Mouse (Mus musculus) ES-Bruce4 (cell line): ENCODE results near the gene Tnip1.

ENCODE experiments used
- CTCF ChIP-seq: IDR thresholded peaks from one replicate; pipeline ENCODE4 v1.8.1; 2011; ENCODE audit warnings: low read depth, low read length
- EP300 ChIP-seq: IDR thresholded peaks from 2 replicates; pipeline ENCODE4 v1.6.1; 2011; ENCODE audit warnings: low read depth, low read length; ENCODE audit not compliant: insufficient read depth
- POLR2A ChIP-seq: IDR thresholded peaks from one replicate; pipeline ENCODE4 v1.8.1; 2011; ENCODE audit warnings: low read length; ENCODE audit not compliant: insufficient read depth

DNA sequence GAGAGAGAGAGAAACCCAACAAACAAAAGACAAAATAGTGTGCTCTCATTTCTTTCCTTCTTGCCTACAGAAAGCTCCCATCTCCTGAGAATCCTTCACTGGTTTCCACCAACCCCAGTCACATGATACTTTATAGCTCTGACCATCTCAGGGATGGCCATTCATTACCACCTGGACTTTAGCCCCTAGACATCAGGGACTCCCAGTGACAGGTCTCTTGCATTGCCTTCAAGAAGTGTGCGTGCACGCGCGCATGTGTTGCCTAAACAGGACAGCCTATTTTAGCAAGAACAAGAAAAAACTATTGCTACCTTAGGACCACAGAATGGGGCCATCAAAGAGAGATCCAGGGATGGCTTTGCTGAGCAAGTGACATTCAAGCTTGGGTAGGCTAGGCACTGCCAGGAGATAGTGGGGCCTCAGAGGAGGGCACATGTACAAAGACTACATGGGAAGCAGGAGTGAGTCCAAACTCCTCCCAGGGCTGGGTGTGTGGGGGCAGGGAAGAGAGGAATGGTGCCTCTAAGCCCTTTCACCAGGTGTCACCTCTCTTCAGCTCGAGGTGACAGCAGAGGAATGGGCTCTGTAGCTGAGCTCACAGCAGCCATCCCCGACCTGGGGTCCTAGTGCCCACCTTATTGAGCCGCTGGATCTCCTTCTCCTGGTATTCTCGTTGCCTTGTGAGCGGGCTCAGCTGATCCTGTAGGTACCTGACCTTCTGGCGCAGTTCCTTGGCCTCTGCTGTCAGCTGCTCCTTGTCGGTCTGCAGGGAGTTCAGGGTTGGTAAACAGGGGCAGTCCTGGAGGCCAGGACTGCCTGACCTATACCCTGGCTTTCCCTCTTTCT lies 42.4 kb downstream of the Tnip1 start:
- TF ChIP-seq CTCF (no peak), POLR2A (no peak), EP300 (no peak)
